Mouse (Mus musculus): ENCODE results near the gene Tmem184b. TPM values are rescaled to one million over a fixed set of nuclear protein-coding genes. Genes with fewer than 3 reads are reported as not detected.

The Tmem184b gene
- total and polyA plus RNA-seq, 2 experiments from 2014 or later: 30.3 to 41.9 TPM

DNA sequence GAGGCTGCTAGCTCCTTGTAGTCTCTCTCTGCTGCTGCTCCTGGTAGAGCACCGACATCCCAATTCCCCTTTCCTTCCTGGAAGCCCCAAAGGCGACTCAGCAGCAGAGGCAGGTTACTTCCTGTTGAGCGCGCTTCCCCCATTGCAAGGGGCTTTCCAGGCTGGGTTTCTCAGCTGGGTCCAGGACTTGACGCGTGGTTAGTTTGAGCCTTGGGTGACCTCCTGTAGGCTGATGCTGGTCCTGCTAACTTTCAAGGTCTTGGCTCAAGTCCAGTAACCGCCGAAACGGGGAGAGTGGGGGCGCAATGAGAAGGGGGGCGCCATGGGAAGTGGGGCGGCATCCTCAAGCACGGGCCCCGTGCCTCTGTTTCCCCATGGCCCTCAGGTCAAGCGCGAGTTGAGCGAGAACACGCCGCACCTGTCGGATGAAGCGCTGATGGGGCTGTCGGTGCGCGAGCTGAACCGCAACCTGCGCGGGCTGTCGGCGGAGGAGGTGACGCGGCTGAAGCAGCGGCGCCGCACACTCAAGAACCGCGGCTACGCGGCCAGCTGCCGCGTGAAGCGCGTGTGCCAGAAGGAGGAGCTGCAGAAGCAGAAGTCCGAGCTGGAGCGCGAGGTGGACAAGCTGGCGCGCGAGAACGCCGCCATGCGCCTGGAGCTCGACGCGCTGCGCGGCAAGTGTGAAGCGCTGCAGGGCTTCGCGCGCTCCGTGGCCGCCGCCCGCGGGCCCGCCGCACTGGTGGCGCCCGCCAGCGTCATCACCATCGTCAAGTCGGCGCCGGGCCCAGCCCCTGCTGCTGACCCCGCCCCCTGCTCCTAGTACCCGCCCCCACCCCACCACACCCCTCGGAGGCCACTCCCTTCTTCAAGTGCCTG lies 46.1 kb downstream of the Tmem184b start:
- Histone ChIP-seq H3K9me3 (ENCODE audit: low read length) (no peaks in the 10 kb centered on the region), H3K27ac (ENCODE audit: low read depth, low read length) (peak overlapping the region; percentile 15; the same call in 1 of the 2 replicates), H3K4me1 (ENCODE audit: insufficient read depth) (0 out of 2 replicates have a peak, but pooled peaks cover 9% of the 10 kb centered on the region), H3K4me3 (ENCODE audit: low read depth, low read length) (peak overlapping the region; percentile 39), H3K36me3 (ENCODE audit: insufficient read depth) (peaks cover 14% of the 10 kb centered on the region), H3K27me3 (ENCODE audit: insufficient read depth, low read length) (no peaks in the 10 kb centered on the region), H3K9ac (peak overlapping the region; percentile 53), H3K4me2 (ENCODE audit: low read depth) (peak overlapping the region; percentile 95)
- DNase-seq (peak; percentile 81), ATAC-seq (peak; percentile 85)
- WGBS: under 1% methylated on average over 66 of the region's 77 CpGs
- peak; percentile 29; the same call in 1 of the 2 replicates for TF ChIP-seq CTCF (IDR thresholded peaks at IDR 0.05; ENCODE audit: low read depth)

DNA sequence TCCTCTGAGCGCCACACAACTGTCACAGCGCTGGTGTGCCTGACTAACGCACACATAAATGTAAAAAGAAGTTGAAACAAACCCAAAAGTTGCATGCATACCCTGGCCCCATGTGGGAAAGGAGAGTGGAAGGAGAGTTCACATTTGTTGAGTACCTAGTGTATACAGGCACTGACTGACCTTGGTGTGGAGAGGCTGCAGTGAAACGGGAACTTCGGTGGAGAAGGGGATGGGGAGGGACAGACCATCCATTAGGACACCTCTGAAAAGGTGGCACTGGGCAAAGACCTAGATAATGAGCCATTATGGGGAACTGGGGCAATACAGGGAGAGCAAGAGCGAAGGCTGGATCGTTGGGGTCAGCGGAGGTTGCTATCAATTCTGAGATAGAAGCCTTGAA lies 46.9 kb downstream of the Tmem184b start:
- no peak overlapping the region for H3K27ac ChIP-seq (ENCODE audit: low read depth, low read length)
- H3K4me1 ChIP-seq (ENCODE audit: insufficient read depth): 0 out of 2 replicates have a peak, but pooled peaks cover 9% of the 10 kb centered on the region
- peak overlapping the region; percentile 95 for H3K4me2 ChIP-seq (ENCODE audit: low read depth)
- no peak for DNase-seq
- H3K9me3 ChIP-seq (ENCODE audit: low read length): no peaks in the 10 kb centered on the region
- 0 out of 2 replicates have a peak overlapping the region, but pooled peaks have one; percentile 39 for H3K4me3 ChIP-seq (ENCODE audit: low read depth, low read length)
- peaks cover 7% of the 10 kb centered on the region; the same call in 1 of the 2 replicates for H3K36me3 ChIP-seq (ENCODE audit: insufficient read depth)
- no peak for TF ChIP-seq CTCF (IDR thresholded peaks at IDR 0.05; ENCODE audit: low read depth)
- H3K9ac ChIP-seq: no peak overlapping the region
- WGBS: 90% methylated on average over 8 of the region's 8 CpGs
- H3K27me3 ChIP-seq (ENCODE audit: insufficient read depth, low read length): no peaks in the 10 kb centered on the region
- no peak for ATAC-seq

DNA sequence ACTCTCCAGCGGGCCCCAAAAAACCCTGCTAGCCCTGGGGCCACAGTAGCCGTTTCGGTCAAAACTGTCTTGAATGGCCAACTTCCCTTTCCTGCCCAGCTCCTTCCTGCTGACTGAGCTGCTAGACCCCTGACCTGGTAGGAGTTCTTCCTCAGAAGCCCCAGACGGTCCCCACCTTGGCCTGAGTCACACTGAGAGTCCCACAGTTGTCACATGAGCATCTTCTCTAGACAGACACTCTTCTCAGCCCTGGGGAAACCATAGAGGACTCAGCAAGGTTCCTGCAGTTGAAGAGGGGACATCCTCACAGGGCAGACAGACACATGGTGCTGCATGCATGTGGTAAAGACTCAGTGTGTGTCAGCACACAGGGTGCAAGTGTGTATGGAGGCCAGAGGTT lies 48.8 kb downstream of the Tmem184b start:
- Histone ChIP-seq H3K27ac (ENCODE audit: low read depth, low read length) (no peak overlapping the region), H3K4me1 (ENCODE audit: insufficient read depth) (0 out of 2 replicates have a peak, but pooled peaks cover 9% of the 10 kb centered on the region), H3K4me2 (ENCODE audit: low read depth) (no peak overlapping the region), H3K9ac (no peak overlapping the region), H3K9me3 (ENCODE audit: low read length) (no peaks in the 10 kb centered on the region), H3K4me3 (ENCODE audit: low read depth, low read length) (no peak overlapping the region), H3K27me3 (ENCODE audit: insufficient read depth, low read length) (no peaks in the 10 kb centered on the region), H3K36me3 (ENCODE audit: insufficient read depth) (no peaks in the 10 kb centered on the region)
- 84% methylated on average over 4 of the region's 4 CpGs for WGBS
- TF ChIP-seq CTCF (IDR thresholded peaks at IDR 0.05; ENCODE audit: low read depth): no peak
- no peak for DNase-seq
- ATAC-seq: no peak

DNA sequence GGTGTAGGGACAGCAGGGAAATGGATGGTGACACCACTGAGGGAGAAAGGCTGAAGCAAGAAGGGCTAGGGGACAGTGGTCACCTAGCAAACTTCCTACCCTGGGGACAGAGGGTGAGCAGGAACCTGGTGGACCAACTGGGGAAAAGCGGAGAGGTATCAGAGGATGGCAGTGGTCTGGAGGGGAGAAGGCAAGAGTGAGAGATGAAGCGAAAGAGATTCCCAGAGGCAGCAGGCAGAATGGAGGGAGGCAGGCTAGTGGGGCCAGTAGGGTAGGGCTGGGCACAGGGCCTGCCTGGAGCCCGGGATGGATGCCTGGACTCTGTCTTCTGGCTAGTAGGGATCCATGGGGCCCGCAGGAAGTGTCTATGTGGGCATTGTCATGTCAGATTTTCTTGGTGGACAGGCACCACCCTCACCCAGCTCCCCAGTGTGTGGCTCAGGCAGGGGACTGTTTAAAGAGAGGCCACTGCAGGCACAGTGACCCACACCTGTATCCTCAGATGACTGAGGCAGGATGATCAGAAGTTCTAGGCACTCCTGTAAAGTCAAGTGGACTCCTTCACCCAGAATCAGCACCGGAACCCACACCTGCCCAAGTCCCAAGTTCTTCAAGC lies 49.6 kb downstream of the Tmem184b start:
- Histone ChIP-seq H3K27ac (ENCODE audit: low read depth, low read length) (no peak overlapping the region), H3K36me3 (ENCODE audit: insufficient read depth) (no peaks in the 10 kb centered on the region), H3K9me3 (ENCODE audit: low read length) (no peaks in the 10 kb centered on the region), H3K9ac (no peak overlapping the region), H3K27me3 (ENCODE audit: insufficient read depth, low read length) (no peaks in the 10 kb centered on the region), H3K4me3 (ENCODE audit: low read depth, low read length) (no peak overlapping the region), H3K4me1 (ENCODE audit: insufficient read depth) (0 out of 2 replicates have a peak, but pooled peaks cover 9% of the 10 kb centered on the region), H3K4me2 (ENCODE audit: low read depth) (no peak overlapping the region)
- no peak for TF ChIP-seq CTCF (IDR thresholded peaks at IDR 0.05; ENCODE audit: low read depth)
- DNase-seq (no peak), ATAC-seq (no peak)
- 92% methylated on average over 5 of the region's 5 CpGs for WGBS

DNA sequence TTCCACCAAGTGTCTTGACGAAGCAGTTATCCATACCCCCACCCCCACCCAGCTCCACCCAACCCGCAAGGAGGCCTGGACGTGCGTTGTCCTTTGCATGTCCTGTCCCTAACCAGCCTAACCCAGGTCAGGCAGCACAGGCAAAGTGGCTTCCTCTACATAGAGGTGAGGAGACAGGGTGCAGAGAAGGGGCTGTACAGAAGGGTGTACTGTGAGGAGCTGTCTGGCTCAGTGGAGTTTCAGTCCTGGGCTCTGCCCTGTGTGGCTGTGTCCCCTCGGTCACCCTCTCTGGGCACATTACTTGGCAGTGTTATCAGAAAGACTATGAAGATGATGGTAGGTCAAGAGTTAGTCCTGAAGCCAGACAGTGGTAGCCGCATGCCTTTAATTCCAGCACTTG lies 50.9 kb downstream of the Tmem184b start:
- no peak for TF ChIP-seq CTCF (IDR thresholded peaks at IDR 0.05; ENCODE audit: low read depth)
- DNase-seq (no peak), ATAC-seq (no peak)
- Histone ChIP-seq H3K4me1 (ENCODE audit: insufficient read depth) (0 out of 2 replicates have a peak, but pooled peaks cover 9% of the 10 kb centered on the region), H3K36me3 (ENCODE audit: insufficient read depth) (no peaks in the 10 kb centered on the region), H3K27me3 (ENCODE audit: insufficient read depth, low read length) (no peaks in the 10 kb centered on the region), H3K4me2 (ENCODE audit: low read depth) (no peak overlapping the region), H3K27ac (ENCODE audit: low read depth, low read length) (no peak overlapping the region), H3K9me3 (ENCODE audit: low read length) (no peaks in the 10 kb centered on the region), H3K9ac (no peak overlapping the region), H3K4me3 (ENCODE audit: low read depth, low read length) (no peak overlapping the region)
- 85% methylated on average over 6 of the region's 6 CpGs for WGBS

DNA sequence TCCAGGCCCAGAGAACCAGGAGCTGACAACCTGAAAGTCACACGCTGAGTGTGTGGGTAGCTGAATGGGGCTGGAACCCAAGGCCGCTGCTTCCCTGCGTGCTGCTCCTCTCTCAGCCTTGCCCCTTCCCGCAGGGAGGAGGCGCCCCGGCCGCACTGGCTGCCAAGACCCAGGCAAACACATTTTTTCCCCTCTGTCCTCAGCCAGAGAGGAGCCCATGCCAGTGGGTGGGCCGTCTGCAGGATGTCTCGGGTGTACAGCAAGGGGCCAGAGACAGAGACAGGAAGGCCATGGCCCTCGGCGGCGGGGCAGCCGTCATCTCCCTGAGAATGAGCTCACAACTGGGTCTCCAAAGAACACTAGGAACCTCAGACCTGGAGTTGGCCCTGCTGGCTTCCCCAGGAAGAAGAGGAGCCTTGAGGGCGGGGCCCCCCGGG lies 52.0 kb downstream of the Tmem184b start:
- Histone ChIP-seq H3K27me3 (ENCODE audit: insufficient read depth, low read length) (no peaks in the 10 kb centered on the region), H3K27ac (ENCODE audit: low read depth, low read length) (no peak overlapping the region), H3K4me3 (ENCODE audit: low read depth, low read length) (no peak overlapping the region), H3K9me3 (ENCODE audit: low read length) (no peaks in the 10 kb centered on the region), H3K36me3 (ENCODE audit: insufficient read depth) (no peaks in the 10 kb centered on the region), H3K4me2 (ENCODE audit: low read depth) (no peak overlapping the region), H3K4me1 (ENCODE audit: insufficient read depth) (no peaks in the 10 kb centered on the region), H3K9ac (no peak overlapping the region)
- TF ChIP-seq CTCF (IDR thresholded peaks at IDR 0.05; ENCODE audit: low read depth): no peak
- 26% methylated on average over 15 of the region's 15 CpGs for WGBS
- no peak for ATAC-seq
- no peak for DNase-seq

DNA sequence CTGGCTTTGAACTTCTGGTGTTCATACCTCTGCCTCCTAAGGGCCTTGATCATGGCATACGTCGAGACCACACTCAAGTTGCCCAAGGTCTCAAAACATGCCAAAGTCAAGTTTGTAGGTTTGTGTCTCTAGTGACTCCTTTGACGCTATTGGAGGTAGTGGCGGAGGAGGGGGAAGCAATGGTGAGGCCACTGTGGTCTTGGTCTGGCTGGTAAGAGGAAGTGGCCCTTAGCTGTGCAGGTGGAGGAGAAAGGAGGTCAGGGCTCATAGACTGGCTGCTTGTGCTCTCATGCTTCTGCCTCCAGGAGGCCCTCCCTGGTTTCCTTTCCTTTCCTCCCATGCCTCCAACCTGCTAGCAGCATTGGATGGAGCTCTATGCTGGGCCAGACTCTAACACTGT lies 52.5 kb downstream of the Tmem184b start:
- no peak for ATAC-seq
- H3K4me1 ChIP-seq (ENCODE audit: insufficient read depth): no peaks in the 10 kb centered on the region
- WGBS: 94% methylated on average over 4 of the region's 4 CpGs

More for the DNA sequence above, 52.5 kb downstream of the Tmem184b start:
- H3K27ac ChIP-seq (ENCODE audit: low read depth, low read length): no peak overlapping the region
- no peak for TF ChIP-seq CTCF (IDR thresholded peaks at IDR 0.05; ENCODE audit: low read depth)
- no peak overlapping the region for H3K4me2 ChIP-seq (ENCODE audit: low read depth)
- no peaks in the 10 kb centered on the region for H3K9me3 ChIP-seq (ENCODE audit: low read length)
- no peaks in the 10 kb centered on the region for H3K36me3 ChIP-seq (ENCODE audit: insufficient read depth)
- no peak for DNase-seq
- H3K9ac ChIP-seq: no peak overlapping the region
- no peak overlapping the region for H3K4me3 ChIP-seq (ENCODE audit: low read depth, low read length)
- H3K27me3 ChIP-seq (ENCODE audit: insufficient read depth, low read length): no peaks in the 10 kb centered on the region

Data from forebrain, postnatal 0 days (tissue).